Mouse (Mus musculus): ENCODE measurements at regions not wholly inside any gene's neighbourhood (a gene's known extent, or its start where the extent isn't known, plus 50 kb on each side); places are given as distances from the start of the nearest gene placed in this dataset.
A peak's percentile ranks its signal among the peaks of the same experiment; 100 is the strongest.

DNA sequence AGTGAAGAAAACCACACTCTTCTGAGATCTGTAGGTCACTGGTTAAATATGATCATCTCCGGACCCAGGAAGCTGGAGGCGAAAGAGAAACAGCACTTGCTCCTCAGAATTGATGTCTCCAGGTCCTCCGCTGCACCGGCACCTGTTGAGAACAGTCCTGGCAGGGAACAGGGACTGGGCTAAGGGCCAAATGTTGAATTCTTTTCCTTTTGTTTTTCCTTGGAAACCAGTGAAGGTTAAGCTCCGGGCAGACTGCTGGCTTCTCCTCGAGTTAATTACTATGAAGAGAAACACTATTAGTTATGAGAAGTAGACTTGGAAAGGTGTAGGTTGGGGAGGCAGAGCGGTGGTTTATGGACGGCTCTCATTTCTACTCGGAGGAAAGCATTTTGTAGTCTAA, 242.7 kb downstream of the Rngtt start:
- peak; percentile 47 for DNase-seq

DNA sequence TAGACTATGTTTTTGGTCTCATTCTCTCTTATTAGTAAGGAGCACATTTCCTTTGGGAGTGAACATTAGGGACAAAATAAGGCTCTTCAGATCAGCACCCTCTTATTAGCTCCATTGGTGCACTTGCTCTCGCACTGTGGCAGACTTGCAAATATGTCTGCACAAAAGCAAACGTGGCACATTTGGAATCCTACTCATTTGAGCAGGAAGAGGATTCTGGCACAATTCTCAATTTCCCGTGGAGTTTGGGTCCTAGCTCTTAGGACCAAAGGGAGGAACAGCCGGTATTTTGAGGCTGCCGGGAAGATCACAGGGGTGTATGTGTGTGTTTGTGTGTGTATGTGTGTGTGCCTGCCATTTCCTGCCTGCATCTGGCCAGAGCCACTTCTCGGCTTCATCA, 244.5 kb downstream of the Rngtt start:
- peak; percentile 43 for DNase-seq

DNA sequence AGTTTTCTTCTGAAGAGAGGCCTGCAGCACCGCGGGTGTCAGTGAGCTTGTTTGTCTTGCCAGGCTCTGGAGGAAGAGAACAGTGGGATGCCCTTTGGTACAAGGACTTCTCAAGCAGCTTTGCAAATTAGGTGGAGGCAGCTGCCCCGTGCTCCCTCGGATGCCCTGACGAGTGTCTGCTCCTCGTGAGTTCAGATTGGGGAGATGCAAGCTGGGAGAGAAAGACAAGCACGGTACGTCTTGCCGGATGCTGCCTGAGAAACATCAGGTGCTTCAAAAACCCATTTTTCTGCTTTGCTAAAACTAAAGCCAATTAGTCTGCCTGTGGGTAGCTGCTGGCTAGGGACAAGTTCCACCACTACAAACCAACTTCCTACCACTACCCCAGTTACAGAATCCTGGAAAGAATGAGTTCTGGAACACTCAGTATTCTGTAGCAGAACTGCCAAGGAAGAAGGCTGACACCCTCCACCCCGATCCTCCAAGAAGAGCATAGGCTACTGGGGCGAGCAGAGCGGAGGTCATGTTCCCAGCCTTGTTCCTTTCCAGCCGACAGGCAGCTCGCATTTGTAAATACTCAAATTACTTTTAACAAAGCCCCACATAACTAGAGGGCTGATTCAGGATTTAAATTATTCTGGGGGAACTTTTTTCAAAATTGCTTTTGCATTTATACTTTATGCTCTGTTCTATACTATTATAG, 245.3 kb downstream of the Rngtt start:
- DNase-seq: peak; percentile 78

DNA sequence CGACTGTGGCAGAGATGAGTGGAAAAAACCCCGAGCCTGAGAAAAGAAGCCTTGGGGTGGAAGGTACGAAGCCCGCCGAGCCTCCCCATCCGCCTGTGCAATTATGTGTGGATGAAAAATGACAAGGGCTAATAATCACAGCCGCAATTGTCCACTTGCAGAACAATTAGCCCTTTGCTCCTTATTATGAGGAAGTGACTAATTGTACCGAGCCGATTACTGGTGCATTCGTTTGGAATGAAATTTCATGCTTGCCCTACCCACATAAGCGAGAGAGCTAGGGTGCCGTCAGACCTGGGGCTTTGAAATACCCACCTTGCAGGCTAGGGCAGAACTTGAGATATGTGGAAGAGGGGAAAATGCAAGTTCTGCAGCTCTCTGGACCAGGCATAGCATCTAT, 245.9 kb downstream of the Rngtt start:
- no peak for DNase-seq

DNA sequence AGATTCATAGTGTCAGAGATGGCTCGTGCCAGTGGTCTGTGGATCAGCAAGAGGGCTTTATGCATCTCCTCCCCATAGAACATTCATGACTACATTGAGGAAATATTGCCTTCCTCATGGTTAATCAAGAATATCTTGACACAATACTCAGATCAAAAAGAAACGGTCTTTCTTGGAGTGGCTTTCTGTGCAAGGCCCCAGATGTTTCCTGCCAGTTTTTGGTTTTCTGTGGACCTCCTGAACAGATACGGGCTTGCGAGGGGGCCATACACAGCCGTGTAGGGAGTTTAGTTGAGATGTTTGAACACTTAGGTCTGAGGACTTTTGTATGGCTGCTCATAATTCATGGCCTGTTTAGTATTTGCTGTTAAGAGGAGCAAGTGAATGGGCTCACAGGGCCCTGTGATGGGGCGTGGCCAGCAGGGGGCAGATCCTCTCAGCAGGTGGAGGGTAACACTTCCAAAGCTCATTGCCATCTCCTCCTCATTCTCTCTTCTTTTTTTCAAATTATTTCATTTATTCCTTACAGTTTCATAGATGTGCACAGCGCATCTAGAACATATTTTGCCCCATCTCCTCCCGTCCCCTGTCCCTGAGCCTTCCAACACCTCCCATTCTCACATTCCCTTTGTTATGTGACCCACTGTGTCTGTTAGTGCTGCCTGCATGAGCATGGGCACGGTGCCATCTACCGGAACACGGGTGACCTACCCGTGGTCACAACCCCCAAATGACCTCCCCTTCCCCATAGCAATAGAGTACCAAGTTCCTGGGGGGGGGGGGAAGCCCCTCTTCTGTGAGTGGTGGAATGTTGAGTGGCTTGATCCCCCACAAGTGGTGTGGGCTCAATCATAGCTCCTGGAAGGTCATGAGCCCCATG, 246.8 kb downstream of the Rngtt start:
- no peak for DNase-seq

DNA sequence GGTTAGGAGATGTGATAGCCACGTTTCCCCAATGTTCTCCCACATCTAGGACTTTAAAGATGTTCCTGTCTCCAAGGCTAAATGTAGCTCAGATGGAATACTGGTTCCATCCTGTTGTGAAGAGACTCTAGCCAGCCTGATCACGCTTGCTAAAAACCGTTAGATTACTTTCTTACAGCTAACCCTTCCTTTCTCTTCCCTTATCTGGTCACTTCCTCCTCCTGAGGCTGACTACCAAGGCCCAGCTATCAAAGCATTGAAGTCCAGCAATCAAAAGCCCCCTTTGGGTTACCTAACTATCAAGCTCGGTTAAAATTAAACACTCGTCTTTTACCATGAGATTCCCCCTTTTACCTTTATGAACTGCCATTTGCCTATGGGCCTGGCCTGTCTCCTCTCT, 260.2 kb downstream of the Rngtt start:
- DNase-seq: no peak

DNA sequence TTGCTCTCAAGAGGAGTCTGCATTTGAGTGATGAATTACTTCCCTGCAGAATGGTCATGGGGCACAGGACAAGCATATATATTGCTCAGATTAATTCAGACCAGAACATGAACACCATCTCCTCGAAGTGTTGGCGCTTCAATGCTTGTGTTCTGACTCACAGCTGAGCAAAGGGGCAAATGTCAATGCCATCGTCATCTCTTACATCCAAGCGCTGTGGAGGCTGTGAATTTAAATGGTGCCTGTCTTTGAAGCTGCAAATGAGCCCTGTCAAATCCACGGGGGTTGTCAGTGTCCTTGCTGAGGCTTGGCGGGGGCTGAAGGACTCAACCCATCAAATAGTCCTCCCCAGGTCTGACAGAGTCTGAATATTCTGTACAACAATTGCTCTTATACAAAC, 261.2 kb downstream of the Rngtt start:
- no peak for DNase-seq

DNA sequence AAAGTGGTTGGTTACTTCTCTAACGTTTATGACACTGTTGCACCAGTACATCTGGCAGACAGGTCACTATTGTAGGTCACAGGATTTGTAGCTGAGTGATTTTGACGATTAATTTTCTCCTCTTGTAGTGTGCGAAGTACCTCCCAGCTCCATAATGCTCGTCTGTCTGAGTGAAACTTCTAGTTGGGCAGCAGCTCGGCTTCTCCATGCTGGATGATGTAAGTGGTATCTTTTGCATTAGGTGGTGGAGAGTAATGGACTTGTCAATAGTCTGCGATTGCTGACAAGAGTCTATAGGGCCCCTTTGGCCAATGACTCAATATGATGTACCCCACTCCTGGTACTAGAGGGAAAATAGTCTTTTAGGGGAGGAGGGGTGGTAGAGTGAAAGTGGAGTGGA, 267.5 kb downstream of the Rngtt start:
- no peak for DNase-seq

DNA sequence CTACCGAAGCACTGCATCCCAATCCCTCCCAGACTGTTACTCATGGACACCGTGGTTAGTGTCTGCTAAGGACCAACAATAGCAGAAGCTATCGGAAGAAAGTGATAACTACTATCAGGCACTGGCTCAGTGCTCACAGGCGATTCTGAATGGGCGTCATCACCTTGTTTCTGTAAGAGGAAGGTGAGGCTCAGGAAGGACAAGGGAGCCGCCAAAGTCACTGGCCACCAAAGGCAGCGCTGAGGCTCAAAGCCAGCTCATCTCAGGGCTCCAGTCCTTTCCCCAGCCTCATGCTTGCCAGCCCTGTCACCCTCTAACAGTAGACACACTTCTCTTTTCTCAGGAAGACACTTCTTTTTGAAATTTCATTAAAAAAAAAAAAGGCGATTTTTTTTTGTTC, 270.4 kb downstream of the Rngtt start:
- DNase-seq: no peak

DNA sequence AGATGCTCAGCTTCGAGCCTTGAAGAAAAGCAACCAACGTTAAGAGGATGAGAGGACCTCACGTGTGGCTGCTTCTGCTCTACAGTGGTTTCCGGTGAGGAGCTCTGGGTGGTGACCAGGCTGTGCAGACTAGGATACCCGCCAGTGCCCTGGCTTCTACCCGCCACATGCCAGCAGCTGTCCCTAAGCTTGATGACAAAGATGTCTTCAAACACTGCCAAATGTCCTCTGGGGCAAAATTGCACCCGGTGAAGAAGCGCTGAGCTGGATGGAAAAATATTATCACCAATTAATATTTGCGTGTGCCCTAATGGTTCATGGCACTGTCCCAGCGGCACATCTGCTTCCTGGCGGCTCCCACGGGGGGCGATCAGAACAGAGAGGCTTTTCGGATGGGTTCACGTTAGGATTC, 271.1 kb downstream of the Rngtt start:
- no peak for DNase-seq

DNA sequence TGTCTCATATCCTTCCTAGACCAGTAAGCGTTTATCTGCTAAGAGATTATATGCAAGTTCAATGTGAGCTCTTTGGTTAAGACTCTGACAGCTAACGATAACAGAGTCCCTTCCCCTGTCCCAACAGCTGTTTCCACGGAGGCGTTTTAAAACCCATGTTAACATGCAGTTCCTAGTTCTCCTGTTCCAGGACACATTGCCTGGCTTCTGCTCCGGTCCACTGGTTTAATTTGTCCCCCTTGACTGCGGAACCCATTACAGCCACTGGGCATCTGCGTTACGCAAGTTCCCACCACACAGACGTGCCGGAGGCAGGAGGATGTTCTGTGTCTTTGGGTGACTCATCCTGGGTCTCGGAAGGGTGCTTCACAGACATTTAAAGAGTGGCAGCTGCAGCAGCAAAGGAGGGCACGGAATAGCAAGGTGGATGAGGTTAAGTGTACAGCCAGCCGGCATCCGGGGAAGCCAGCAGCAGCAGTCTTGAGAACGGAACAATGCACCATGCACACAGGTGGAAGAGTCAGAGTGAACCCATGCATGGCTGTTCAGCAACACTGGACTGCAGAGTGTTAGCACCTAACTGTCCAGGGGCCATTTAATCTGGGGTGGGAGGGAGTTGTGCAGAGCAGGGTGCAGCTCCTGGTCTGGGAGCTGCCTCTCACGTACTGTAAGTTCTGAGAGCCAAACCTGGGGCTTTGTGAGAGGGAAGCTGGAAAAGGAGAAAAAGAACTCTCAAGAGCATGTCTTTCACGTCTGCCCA, 271.8 kb downstream of the Rngtt start:
- no peak for DNase-seq

DNA sequence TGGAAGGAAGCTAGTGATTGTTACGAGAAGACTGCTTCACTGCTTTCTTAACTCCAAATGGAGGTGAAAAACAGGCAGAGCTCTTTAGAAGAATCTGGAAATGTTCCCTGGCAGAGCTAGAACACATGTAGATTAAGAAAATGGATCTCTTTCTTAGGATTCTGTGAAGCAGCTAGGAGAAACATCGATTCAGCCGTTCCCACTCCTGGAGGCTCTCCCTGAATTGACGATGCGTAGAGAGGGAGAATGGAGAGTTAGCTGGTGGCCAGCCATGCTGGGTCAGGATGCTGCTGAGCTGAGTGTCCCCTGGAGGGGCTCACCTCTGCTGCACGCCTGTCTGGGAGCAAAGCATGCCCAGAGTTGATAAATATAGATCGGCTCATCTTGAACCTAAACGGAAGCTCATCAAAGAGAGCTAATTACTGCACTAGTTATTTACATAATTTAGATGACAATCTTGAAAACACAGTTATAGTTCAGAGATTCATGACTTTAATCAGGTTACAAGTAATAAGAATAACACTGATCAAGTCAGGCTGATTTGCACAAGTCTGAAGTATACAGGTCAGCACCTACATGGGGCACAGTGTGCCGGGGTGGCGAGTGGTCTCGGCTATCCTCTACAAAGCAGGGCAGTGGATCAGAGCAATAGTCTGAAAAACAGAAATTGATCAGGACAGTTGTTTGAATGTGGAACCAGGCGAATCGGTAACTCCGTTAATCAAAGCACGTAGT, 273.0 kb downstream of the Rngtt start:
- DNase-seq: no peak

DNA sequence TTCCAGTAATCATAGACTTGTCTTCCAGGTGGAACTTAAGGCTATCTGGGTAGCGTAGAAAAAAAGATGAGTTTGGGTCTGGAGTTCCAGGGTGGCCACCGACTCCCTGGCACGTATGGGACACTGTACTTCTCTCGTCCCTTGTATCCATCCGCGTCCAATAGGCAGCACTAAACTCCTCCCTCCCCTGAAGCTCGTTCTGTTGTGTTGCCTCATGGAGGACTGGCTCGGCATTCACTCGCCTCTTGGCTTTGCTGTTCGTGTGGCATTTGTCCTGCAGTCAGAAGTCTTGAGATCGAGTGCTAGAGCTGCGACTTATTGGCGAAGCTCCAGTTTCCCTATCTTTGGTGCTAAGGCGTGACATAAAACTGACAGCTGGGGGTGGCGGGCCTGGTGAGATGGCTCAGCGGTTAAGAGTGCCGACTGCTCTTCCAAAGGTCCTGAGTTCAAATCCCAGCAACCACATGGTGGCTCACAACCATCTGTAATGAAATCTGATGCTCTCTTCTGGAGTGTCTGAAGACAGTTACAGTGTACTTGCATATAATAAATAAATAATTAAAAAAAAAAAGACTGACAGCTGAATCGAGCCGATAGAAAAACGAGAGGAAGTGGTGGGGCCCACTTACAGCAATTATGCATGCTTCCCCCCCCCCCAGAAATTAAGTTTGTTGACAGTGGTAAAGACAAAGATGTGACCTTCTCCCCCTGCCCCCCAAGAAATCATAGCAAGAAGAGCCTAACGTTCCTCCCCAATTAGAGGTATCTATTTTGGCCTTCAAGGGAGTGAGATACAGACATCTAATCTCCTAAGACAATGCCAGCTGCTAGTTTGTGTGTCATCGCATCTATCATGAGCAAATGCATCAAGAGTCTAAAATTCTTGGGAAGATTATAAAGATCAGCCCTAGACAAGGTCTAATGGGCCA, 274.1 kb downstream of the Rngtt start:
- DNase-seq: no peak

DNA sequence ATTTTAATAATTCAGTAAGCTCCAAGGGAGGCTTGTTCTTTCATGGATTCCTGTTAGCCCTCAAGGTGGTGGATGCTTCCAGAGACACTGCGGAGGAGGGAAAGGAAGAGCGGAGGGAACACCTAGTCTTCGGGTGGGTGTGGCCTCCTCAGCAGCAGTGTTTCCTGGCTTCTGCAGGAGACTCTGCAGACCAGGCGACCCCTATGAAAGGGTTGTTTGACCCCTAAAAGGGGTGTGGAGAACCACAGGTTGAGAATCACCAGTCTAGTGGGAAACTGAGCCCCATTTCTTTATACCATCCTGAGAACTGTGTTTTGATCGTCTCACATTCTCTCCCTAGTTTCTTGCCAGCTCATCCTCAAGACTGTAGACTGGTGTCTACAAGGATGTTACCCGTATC, 275.7 kb downstream of the Rngtt start:
- DNase-seq: no peak

DNA sequence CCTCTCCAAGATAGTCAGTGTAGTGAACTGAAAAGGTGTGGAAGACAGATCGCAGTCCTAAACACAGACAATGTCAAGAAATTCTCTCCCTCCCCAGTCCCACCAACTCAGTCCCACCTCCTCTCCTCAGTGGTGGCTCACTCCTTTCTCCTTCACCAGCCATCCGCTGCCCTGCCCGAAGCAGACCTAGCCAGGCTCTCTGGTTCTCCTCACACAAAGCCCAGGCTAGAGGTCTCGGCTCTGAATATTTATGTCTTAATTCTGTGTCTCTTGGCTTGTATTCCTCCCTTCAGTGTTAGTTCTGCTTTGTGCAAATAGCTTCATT, 276.1 kb downstream of the Rngtt start:
- DNase-seq: no peak

DNA sequence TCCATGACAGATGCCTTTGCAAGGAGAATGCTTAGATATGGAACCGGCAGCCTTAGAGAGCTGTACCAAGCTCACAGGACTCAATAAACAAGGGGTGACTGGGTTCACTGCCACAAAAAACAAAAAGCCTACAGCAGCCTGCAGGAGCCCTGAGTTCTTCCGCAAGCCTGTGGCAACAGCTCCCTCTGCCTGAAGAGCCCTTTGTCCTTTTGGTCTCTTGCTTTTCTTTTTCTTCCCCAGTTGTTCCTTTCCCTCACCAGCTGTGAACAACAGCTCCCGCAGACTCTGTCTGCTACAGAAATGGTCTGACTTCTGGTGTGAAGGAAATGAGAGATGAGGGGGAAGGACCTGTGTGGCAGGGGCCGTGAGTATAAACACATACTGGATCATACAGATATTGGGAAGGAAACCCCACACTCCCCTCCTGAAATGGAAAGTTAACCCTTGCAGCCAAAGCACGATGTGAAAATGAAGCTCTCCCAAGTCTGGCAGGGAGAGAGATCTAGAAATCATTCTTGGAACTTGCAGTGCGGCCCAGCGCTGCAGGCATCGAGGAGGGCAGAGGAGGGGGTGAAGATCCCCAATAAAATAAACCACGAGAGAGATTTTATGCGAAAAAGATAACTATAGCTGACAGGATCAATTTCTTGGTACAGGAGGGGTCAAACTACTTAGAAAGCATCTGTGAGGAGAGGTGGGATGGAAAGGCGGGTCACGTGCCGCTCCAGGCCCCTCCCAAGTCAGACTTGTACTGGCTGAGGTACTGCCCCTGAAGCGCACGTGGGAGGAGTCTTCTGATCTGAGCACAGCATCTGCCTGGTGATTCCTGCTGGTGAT, 276.7 kb downstream of the Rngtt start:
- DNase-seq: peak; percentile 28

DNA sequence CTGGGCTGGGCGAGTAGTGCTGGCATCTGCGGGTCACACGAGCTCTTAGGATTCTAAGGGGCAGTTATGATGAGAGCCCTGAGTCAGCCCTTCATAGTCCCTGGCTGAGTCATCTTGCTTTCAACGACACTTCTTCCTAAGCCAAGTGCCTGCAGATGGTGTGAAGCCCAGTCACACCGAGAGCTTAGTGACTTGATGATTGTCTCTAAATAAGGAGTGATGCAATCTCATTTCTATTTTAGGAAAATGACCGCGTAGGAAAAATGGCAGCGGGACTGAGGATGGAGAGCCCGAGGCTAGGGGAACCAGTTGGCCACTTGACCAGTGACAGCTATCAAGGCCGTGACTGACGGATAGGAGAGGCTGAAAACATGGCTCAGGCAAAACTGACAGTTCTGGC, 277.6 kb downstream of the Rngtt start:
- peak; percentile 52 for DNase-seq

DNA sequence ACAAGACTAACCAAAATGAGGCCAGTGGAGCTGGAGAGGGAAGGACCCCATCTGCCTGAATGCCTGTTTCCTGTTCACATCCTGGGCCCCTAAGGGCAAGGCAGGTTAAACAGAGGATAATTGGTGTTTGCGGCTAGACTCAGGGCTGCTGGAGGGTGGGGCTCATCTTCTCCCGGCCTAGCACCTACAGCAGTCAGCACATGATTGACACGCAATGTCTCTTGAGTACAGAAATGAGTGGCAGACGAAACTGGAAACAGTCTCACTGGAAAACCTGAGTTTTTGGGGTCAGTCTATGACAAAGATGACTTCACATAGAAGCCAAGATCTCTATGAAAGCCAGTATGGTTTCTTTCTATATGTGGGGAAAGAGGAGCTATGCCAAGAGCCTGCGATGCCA, 278.0 kb downstream of the Rngtt start:
- no peak for DNase-seq

DNA sequence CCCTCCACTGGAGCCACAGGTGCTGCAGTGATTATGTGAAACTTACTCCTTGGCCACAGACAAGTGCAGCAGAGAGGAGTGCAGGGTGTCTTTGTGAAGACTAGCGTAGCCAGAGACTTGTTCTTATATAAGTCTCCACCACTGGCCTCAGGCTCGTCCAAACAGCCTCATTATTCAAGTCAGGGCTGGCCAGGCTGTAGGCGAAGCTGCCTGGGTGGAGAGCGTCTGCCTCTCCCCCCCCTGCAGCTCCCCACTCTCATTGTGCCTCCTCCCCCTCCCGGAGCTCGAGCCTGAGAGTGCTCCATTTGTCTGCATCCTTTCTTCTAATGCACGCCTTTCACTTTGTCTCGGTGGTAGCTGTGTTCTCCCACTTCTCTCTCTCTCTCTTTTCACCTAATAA, 279.1 kb downstream of the Rngtt start:
- peak; percentile 42 for DNase-seq

DNA sequence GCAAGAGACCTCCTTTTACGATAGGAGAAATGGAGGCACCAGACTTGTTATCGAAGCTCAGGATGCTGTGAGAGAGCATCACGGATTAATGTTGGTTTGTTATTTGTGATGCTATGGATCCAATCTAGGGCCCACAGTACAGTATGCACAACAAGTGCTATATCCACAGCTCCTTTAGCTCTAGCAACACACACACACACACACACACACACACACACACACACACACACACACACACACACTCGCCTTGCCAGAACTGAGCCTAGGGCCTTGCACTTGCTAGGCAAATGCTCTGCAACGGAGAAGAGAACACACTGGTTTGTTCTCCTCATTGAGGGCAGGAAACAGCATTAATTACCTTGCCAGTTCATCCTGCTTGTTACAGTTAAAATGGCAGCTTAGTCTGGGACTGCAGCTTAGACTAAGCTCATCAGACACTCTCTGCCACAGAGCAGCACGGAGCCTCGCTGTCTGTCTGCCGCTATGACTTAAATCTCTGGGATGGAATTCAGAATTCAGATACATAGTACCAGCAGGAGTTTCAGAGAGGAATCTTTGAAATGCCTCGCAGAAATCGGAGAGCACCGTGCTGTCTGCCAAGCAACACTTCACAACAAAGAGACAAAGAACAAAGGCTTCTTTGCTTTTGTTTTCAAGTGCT, 285.0 kb downstream of the Rngtt start:
- DNase-seq: no peak

DNA sequence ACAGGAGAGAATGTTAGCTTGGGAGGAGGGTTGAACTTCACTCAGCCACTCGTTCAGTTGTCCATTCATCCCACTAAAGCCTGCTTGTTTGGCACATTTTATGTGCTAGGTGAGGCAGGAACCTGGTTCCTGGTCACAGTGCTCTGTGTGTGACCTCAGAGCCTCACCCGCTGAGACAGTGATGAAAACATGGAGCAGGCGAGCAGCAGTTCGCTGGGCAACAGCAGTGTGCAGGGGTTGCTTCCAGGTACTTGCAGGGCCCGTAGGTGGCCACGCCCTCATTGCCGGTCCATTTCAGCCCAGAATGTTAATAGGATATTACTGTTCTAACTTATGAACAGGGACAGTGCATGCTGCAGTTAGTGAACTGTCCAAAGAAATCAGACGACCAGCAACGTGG, 285.7 kb downstream of the Rngtt start:
- DNase-seq: no peak

Measured in cerebellum, adult 9-11 months (tissue).